Mouse (Mus musculus): Measurements from ENCODE around the gene Mpp2.

DNA sequence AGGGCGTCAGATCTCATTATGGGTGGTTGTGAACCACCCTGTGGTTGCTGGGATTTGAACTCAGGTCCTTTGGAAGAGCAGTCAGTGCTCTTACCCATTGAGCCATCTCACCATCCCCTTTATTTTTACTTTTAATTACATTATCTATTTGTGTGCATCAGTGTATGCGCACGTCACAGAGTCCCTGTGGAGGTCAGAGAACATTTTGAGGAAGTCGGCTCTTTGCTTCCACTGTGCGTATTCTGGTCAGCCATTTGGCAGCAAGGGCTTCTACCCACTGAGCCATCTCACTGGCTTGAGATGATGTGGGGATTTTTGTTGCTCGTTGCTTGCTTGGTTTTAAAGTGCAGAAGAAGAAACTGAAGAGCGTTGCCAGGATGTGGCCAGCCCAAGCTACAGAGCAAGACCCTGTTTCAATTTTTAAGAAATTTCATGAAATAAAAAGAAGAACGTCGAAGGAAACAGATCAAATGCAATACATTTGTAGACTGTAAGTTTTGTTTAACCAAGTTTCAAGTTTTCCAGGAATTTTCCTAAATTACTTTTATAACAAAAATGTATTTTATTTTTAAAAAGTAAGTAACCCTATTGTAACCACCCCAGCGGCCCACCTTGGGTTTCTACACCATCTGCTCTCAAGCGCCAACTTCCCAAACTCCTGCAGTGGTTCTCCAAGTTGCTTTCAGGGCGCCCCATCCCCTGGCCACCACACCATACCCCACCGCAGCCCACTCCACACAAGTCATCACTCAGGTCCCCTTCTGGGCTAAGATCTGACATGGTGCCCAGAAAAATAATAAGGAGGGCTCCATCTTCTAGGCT, 49.5 kb upstream of the Mpp2 start:
- TF ChIP-seq GATA1 (IDR thresholded peaks at IDR 0.05; ENCODE audit: low read length) (no peak), TAL1 (IDR thresholded peaks at IDR 0.05; ENCODE audit: low read length) (no peak)
